Mouse (Mus musculus) lung, embryonic 14.5 days (tissue): ENCODE measurements at regions not wholly inside any gene's neighbourhood (a gene's known extent, or its start where the extent isn't known, plus 50 kb on each side); places are given as distances from the start of the nearest gene placed in this dataset.

Source experiments
- ATAC-seq: fragments of 200-750 bp; cut with Nextera tagmentation; 2 replicates; pipeline ENCODE4 v1.8.0; 2017; ENCODE audit warnings: mild to moderate bottlenecking, moderate TSS enrichment, moderate library complexity; ENCODE audit not compliant: insufficient read depth
- DNase-seq: peaks from one replicate; pipeline ENCODE4 v3.0.0-alpha.2; 2015
- H3K27ac ChIP-seq: fragments of 300-500 bp; sonication (generic); 2 replicates; pipeline ENCODE4 v1.5.1; 2014; ENCODE audit warnings: low read depth, mild to moderate bottlenecking, moderate library complexity
- H3K27me3 ChIP-seq: fragments of 300-500 bp; sonication (generic); 2 replicates; pipeline ENCODE4 v1.6.1; 2014; ENCODE audit warnings: low read length, control low read depth; ENCODE audit not compliant: insufficient read depth
- H3K36me3 ChIP-seq: fragments of 300-500 bp; sonication (generic); 2 replicates; pipeline ENCODE4 v1.6.1; 2014; ENCODE audit warnings: control low read depth; ENCODE audit not compliant: insufficient read depth
- H3K4me1 ChIP-seq: fragments of 300-500 bp; sonication (generic); 2 replicates; pipeline ENCODE4 v1.6.1; 2014; ENCODE audit warnings: antibody characterized with exemption, control low read depth; ENCODE audit not compliant: insufficient read depth
- H3K4me2 ChIP-seq: fragments of 300-500 bp; sonication (generic); 2 replicates; pipeline ENCODE4 v1.6.1; 2014; ENCODE audit warnings: mild to moderate bottlenecking
- H3K4me3 ChIP-seq: fragments of 300-500 bp; sonication (generic); 2 replicates; pipeline ENCODE4 v1.5.1; 2014; ENCODE audit warnings: low read depth, low read length
- H3K9ac ChIP-seq: fragments of 300-500 bp; sonication (generic); 2 replicates; pipeline ENCODE4 v1.6.1; 2014
- H3K9me3 ChIP-seq: fragments of 300-500 bp; sonication (generic); 2 replicates; pipeline ENCODE4 v1.6.1; 2016; ENCODE audit warnings: low read depth, low read length, control low read depth
- CTCF ChIP-seq: IDR thresholded peaks from 2 replicates; pipeline ENCODE4 v1.5.1; 2016; ENCODE audit warnings: antibody characterized with exemption, low read depth
- WGBS: fragments of 180-500 bp; shearing (Covaris S2); extraction: QIAGEN DNeasy Blood & Tissue Kit; methylation state at CpG from one replicate; pipeline ENCODE4 v1.1.7; 2014; 5-methylcytosine and 5-hydroxymethylcytosine counted together

- Histone ChIP-seq H3K27me3 (no peaks in the 10 kb centered on the region), H3K4me1 (peaks cover 3% of the 10 kb centered on the region; the same call in 1 of the 2 replicates), H3K9me3 (no peaks in the 10 kb centered on the region), H3K4me3 (no peak overlapping the region), H3K9ac (no peak overlapping the region), H3K27ac (no peak overlapping the region), H3K4me2 (no peak overlapping the region), H3K36me3 (no peaks in the 10 kb centered on the region)
- 43% methylated on average over 1 of the region's 1 CpGs for WGBS
- ATAC-seq: no peak
- DNase-seq: no peak
- TF ChIP-seq CTCF: no peak
Observed at GRCm38 (mm10) chr1:23207843-23208242, 105.8 kb upstream of the 4933415F23Rik start.

- H3K4me2 ChIP-seq: no peak overlapping the region
- no peak for ATAC-seq
- no peak overlapping the region for H3K9ac ChIP-seq
- DNase-seq: no peak
- H3K36me3 ChIP-seq: no peaks in the 10 kb centered on the region
- 61% methylated on average over 4 of the region's 4 CpGs for WGBS
- peaks cover 7% of the 10 kb centered on the region; the same call in 1 of the 2 replicates for H3K4me1 ChIP-seq
- no peaks in the 10 kb centered on the region for H3K9me3 ChIP-seq
- H3K4me3 ChIP-seq: no peak overlapping the region
- H3K27ac ChIP-seq: no peak overlapping the region
- no peak for TF ChIP-seq CTCF
- H3K27me3 ChIP-seq: no peaks in the 10 kb centered on the region
Observed at GRCm38 (mm10) chr1:23207024-23207423, 105.0 kb upstream of the 4933415F23Rik start.

GRCm38 (mm10) chr1:23202511-23203435 lies 100.7 kb upstream of the 4933415F23Rik start:
- no peak for TF ChIP-seq CTCF
- 22% methylated on average over 5 of the region's 5 CpGs for WGBS
- DNase-seq (peak; percentile 76), ATAC-seq (peak; percentile 69)
- H3K27ac ChIP-seq: peak overlapping the region; percentile 81
- peaks cover 21% of the 10 kb centered on the region for H3K4me1 ChIP-seq
- no peak overlapping the region for H3K4me3 ChIP-seq
- peak overlapping the region; percentile 32 for H3K4me2 ChIP-seq
- H3K27me3 ChIP-seq: no peaks in the 10 kb centered on the region
- no peaks in the 10 kb centered on the region for H3K36me3 ChIP-seq
- no peak overlapping the region for H3K9ac ChIP-seq
- H3K9me3 ChIP-seq: no peaks in the 10 kb centered on the region

GRCm38 (mm10) chr1:23200460-23200859 lies 98.4 kb upstream of the 4933415F23Rik start:
- Histone ChIP-seq H3K27me3 (no peaks in the 10 kb centered on the region), H3K36me3 (no peaks in the 10 kb centered on the region), H3K9ac (no peak overlapping the region), H3K27ac (peak overlapping the region; percentile 52; the same call in 1 of the 2 replicates), H3K4me3 (no peak overlapping the region), H3K4me2 (no peak overlapping the region), H3K4me1 (peaks cover 21% of the 10 kb centered on the region), H3K9me3 (no peaks in the 10 kb centered on the region)
- WGBS: 13% methylated on average over 4 of the region's 4 CpGs
- DNase-seq: peak; percentile 56
- peak; percentile 11; the same call in 1 of the 2 replicates for ATAC-seq
- no peak for TF ChIP-seq CTCF

GRCm38 (mm10) chr1:23190316-23191005 lies 88.4 kb upstream of the 4933415F23Rik start:
- TF ChIP-seq CTCF: no peak
- 59% methylated on average over 3 of the region's 3 CpGs for WGBS
- no peak overlapping the region for H3K4me3 ChIP-seq
- peaks cover 2% of the 10 kb centered on the region; the same call in 1 of the 2 replicates for H3K4me1 ChIP-seq
- no peaks in the 10 kb centered on the region for H3K27me3 ChIP-seq
- no peaks in the 10 kb centered on the region for H3K36me3 ChIP-seq
- H3K9me3 ChIP-seq: no peaks in the 10 kb centered on the region
- peak overlapping the region; percentile 46; the same call in 1 of the 2 replicates for H3K27ac ChIP-seq
- H3K4me2 ChIP-seq: no peak overlapping the region
- H3K9ac ChIP-seq: no peak overlapping the region
- peak; percentile 26 for DNase-seq
- peak; percentile 68; the same call in 1 of the 2 replicates for ATAC-seq

GRCm38 (mm10) chr1:23189790-23190189 lies 87.7 kb upstream of the 4933415F23Rik start:
- ATAC-seq: no peak
- Histone ChIP-seq H3K4me1 (peaks cover 2% of the 10 kb centered on the region; the same call in 1 of the 2 replicates), H3K27ac (no peak overlapping the region), H3K9ac (no peak overlapping the region), H3K36me3 (no peaks in the 10 kb centered on the region), H3K27me3 (no peaks in the 10 kb centered on the region), H3K9me3 (no peaks in the 10 kb centered on the region), H3K4me3 (no peak overlapping the region), H3K4me2 (no peak overlapping the region)
- no peak for DNase-seq
- TF ChIP-seq CTCF: no peak
- 71% methylated on average over 4 of the region's 4 CpGs for WGBS

- H3K4me1 ChIP-seq: peaks cover 2% of the 10 kb centered on the region; the same call in 1 of the 2 replicates
- 26% methylated on average over 5 of the region's 5 CpGs for whole genome bisulfite sequencing
- DNase-seq: peak; percentile 60
- H3K4me3 ChIP-seq: no peak overlapping the region
- H3K27ac ChIP-seq: peak overlapping the region; percentile 87
- no peak overlapping the region for H3K9ac ChIP-seq
- H3K36me3 ChIP-seq: no peaks in the 10 kb centered on the region
- H3K9me3 ChIP-seq: no peaks in the 10 kb centered on the region
- no peak for ATAC-seq
- peak overlapping the region; percentile 44 for H3K4me2 ChIP-seq
- TF ChIP-seq CTCF: no peak
- H3K27me3 ChIP-seq: no peaks in the 10 kb centered on the region
Observed at GRCm38 (mm10) chr1:23188216-23188615, 86.2 kb upstream of the 4933415F23Rik start.
